Mouse (Mus musculus): ENCODE data around the gene Cfb.
A peak's percentile ranks its signal among the peaks of the same experiment; 100 is the strongest.

Cfb gene

GRCm38 (mm10) chr17:34883332-34883731, 21.0 kb upstream of the Cfb start:
- no peak for DNase-seq (ENCODE audit: low spot score)

- no peak for DNase-seq (ENCODE audit: low spot score)
Measured at GRCm38 (mm10) chr17:34881683-34882310, 19.5 kb upstream of the Cfb start, which contains the start of gene Gm20547. Gene Gm20547 (minus strand): TSS chr17:34882042.

- DNase-seq (ENCODE audit: low spot score), result no peak
Measured at GRCm38 (mm10) chr17:34881166-34881565, 18.8 kb upstream of the Cfb start.

GRCm38 (mm10) chr17:34879336-34879879, 17.1 kb upstream of the Cfb start, which contains the start of gene Zbtb12:
Gene Zbtb12 (plus strand): TSS chr17:34879483.
- no peak for DNase-seq (ENCODE audit: low spot score)

- no peak for DNase-seq (ENCODE audit: low spot score)
Measured at GRCm38 (mm10) chr17:34874321-34874720, 12.0 kb upstream of the Cfb start.

GRCm38 (mm10) chr17:34865981-34866380, 3.7 kb upstream of the Cfb start:
- no peak for DNase-seq (ENCODE audit: low spot score)

- no peak for DNase-seq (ENCODE audit: low spot score)
Measured at GRCm38 (mm10) chr17:34861704-34862415, 458 bp downstream of the Cfb start.

- no peak for DNase-seq (ENCODE audit: low spot score)
Measured at GRCm38 (mm10) chr17:34860514-34860913, 1.8 kb downstream of the Cfb start.

GRCm38 (mm10) chr17:34858670-34859069, 3.6 kb downstream of the Cfb start:
- DNase-seq (ENCODE audit: low spot score), result no peak

- peak; percentile 81 for DNase-seq (ENCODE audit: low spot score)
Measured at GRCm38 (mm10) chr17:34855825-34856224, 6.5 kb downstream of the Cfb start.

- no peak for DNase-seq (ENCODE audit: low spot score)
Measured at GRCm38 (mm10) chr17:34854761-34855160, 7.6 kb downstream of the Cfb start.

- DNase-seq (ENCODE audit: low spot score), result no peak
Measured at GRCm38 (mm10) chr17:34853511-34853910, 8.8 kb downstream of the Cfb start.

- no peak for DNase-seq (ENCODE audit: low spot score)
Measured at GRCm38 (mm10) chr17:34850517-34851125, 11.7 kb downstream of the Cfb start.

GRCm38 (mm10) chr17:34849722-34850516, 12.4 kb downstream of the Cfb start, which contains the start of the genes Skiv2l and Nelfe:
Gene Skiv2l (minus strand): TSS chr17:34850210.
Gene Nelfe (plus strand): TSS chr17:34850391.
- DNase-seq (ENCODE audit: low spot score), result peak; percentile 98

- no peak for DNase-seq (ENCODE audit: low spot score)
Measured at GRCm38 (mm10) chr17:34847615-34848014, 14.7 kb downstream of the Cfb start.

- DNase-seq (ENCODE audit: low spot score), result no peak
Measured at GRCm38 (mm10) chr17:34847192-34847591, 15.1 kb downstream of the Cfb start.

- DNase-seq (ENCODE audit: low spot score), result no peak
Measured at GRCm38 (mm10) chr17:34844884-34845283, 17.4 kb downstream of the Cfb start.

GRCm38 (mm10) chr17:34840736-34841307, 21.5 kb downstream of the Cfb start:
- DNase-seq (ENCODE audit: low spot score), result no peak

- DNase-seq (ENCODE audit: low spot score), result no peak
Measured at GRCm38 (mm10) chr17:34838785-34839184, 23.5 kb downstream of the Cfb start.

- no peak for DNase-seq (ENCODE audit: low spot score)
Measured at GRCm38 (mm10) chr17:34837464-34838324, 24.6 kb downstream of the Cfb start.

- peak; percentile 99 for DNase-seq (ENCODE audit: low spot score)
Measured at GRCm38 (mm10) chr17:34836856-34837221, 25.5 kb downstream of the Cfb start, which contains the start of the genes Stk19 and Dxo. Gene Stk19 (minus strand): TSS chr17:34836945. Gene Dxo (plus strand): TSS chr17:34837019.
